Mouse (Mus musculus) midbrain, embryonic 12.5 days (tissue): ENCODE results near the gene Bicc1. TPM values are rescaled to one million over a fixed set of nuclear protein-coding genes. Genes with fewer than 3 reads are reported as not detected.

Experiments
- ATAC-seq: fragments of 200-750 bp; cut with Nextera tagmentation; 2 replicates; pipeline ENCODE4 v1.8.0; 2017; ENCODE audit warnings: low read depth, moderate TSS enrichment, moderate library complexity; ENCODE audit not compliant: low FRiP score
- H3K27ac ChIP-seq: fragments of 300-500 bp; sonication (generic); replicated peaks from 2 replicates; pipeline ENCODE4 v1.5.1; 2016; ENCODE audit warnings: mild to moderate bottlenecking
- H3K27me3 ChIP-seq: fragments of 300-500 bp; sonication (generic); 2 replicates; pipeline ENCODE4 v1.6.1; 2016; ENCODE audit warnings: mild to moderate bottlenecking
- H3K36me3 ChIP-seq: fragments of 300-500 bp; sonication (generic); 2 replicates; pipeline ENCODE4 v1.6.1; 2016
- H3K4me1 ChIP-seq: fragments of 300-500 bp; sonication (generic); 2 replicates; pipeline ENCODE4 v1.6.1; 2016
- H3K4me2 ChIP-seq: fragments of 300-500 bp; sonication (generic); replicated peaks from 2 replicates; pipeline ENCODE4 v1.6.1; 2016; ENCODE audit warnings: mild to moderate bottlenecking, moderate library complexity
- H3K4me3 ChIP-seq: fragments of 300-500 bp; sonication (generic); 2 replicates; pipeline ENCODE4 v1.5.1; 2016; ENCODE audit warnings: mild to moderate bottlenecking
- H3K9ac ChIP-seq: fragments of 300-500 bp; sonication (generic); replicated peaks from 2 replicates; pipeline ENCODE4 v1.6.1; 2016; ENCODE audit warnings: mild to moderate bottlenecking, moderate library complexity
- H3K9me3 ChIP-seq: fragments of 300-500 bp; sonication (generic); 2 replicates; pipeline ENCODE4 v1.6.1; 2016; ENCODE audit warnings: mild to moderate bottlenecking
- WGBS: fragments of 180-500 bp; shearing (Covaris S2); methylation state at CpG from one replicate; pipeline ENCODE4 v1.1.7; 2016; 5-methylcytosine and 5-hydroxymethylcytosine counted together
- polyA plus RNA-seq: library from polyadenylated mRNA; unstranded; fragments of >200 nt; fragmentation: Nextera tagmentation; extraction: Ambion mirVana; gene quantifications from 2 replicates; pipeline ENCODE4 v1.2.1, GENCODE M21; 2016

Gene Bicc1
- polyA plus RNA-seq, 1 experiment from 2014 or later, result 15.2 TPM

- ATAC-seq, result no peak
- Histone ChIP-seq H3K27ac (no peak overlapping the region), H3K4me3 (no peak overlapping the region), H3K36me3 (no peaks in the 10 kb centered on the region), H3K9me3 (no peaks in the 10 kb centered on the region), H3K27me3 (no peaks in the 10 kb centered on the region), H3K4me1 (no peaks in the 10 kb centered on the region), H3K4me2 (no peak overlapping the region), H3K9ac (no peak overlapping the region)
- WGBS, result 78% methylated on average over 4 of the region's 4 CpGs
Observed at GRCm38 (mm10) chr10:71028996-71029395, 130.5 kb downstream of the Bicc1 start.

GRCm38 (mm10) chr10:71028066-71028844 is 131.2 kb downstream of the Bicc1 start:
- no peaks in the 10 kb centered on the region for H3K4me1 ChIP-seq
- no peak overlapping the region for H3K4me3 ChIP-seq
- no peak for ATAC-seq
- H3K4me2 ChIP-seq, result no peak overlapping the region
- WGBS, result 68% methylated on average over 14 of the region's 14 CpGs
- no peaks in the 10 kb centered on the region for H3K9me3 ChIP-seq
- no peaks in the 10 kb centered on the region for H3K27me3 ChIP-seq
- H3K9ac ChIP-seq, result no peak overlapping the region
- no peak overlapping the region for H3K27ac ChIP-seq
- H3K36me3 ChIP-seq, result no peaks in the 10 kb centered on the region

GRCm38 (mm10) chr10:71025131-71025894 is 134.2 kb downstream of the Bicc1 start:
- no peaks in the 10 kb centered on the region for H3K27me3 ChIP-seq
- no peak overlapping the region for H3K27ac ChIP-seq
- H3K4me1 ChIP-seq, result no peaks in the 10 kb centered on the region
- no peaks in the 10 kb centered on the region for H3K9me3 ChIP-seq
- H3K4me2 ChIP-seq, result no peak overlapping the region
- H3K9ac ChIP-seq, result no peak overlapping the region
- WGBS, result 89% methylated on average over 18 of the region's 18 CpGs
- H3K36me3 ChIP-seq, result no peaks in the 10 kb centered on the region
- ATAC-seq, result no peak
- H3K4me3 ChIP-seq, result no peak overlapping the region

- Histone ChIP-seq H3K27ac (no peak overlapping the region), H3K36me3 (no peaks in the 10 kb centered on the region), H3K9me3 (no peaks in the 10 kb centered on the region), H3K4me3 (no peak overlapping the region), H3K4me1 (no peaks in the 10 kb centered on the region), H3K27me3 (no peaks in the 10 kb centered on the region), H3K4me2 (no peak overlapping the region), H3K9ac (no peak overlapping the region)
- WGBS, result 88% methylated on average over 9 of the region's 9 CpGs
- ATAC-seq, result no peak
Observed at GRCm38 (mm10) chr10:71024681-71025080, 134.8 kb downstream of the Bicc1 start.

- no peak for ATAC-seq
- H3K9ac ChIP-seq, result no peak overlapping the region
- 92% methylated on average over 3 of the region's 3 CpGs for WGBS
- no peaks in the 10 kb centered on the region for H3K27me3 ChIP-seq
- H3K4me1 ChIP-seq, result no peaks in the 10 kb centered on the region
- H3K9me3 ChIP-seq, result no peaks in the 10 kb centered on the region
- H3K36me3 ChIP-seq, result no peaks in the 10 kb centered on the region
- no peak overlapping the region for H3K4me2 ChIP-seq
- no peak overlapping the region for H3K4me3 ChIP-seq
- H3K27ac ChIP-seq, result no peak overlapping the region
Observed at GRCm38 (mm10) chr10:71023471-71023870, 136.0 kb downstream of the Bicc1 start.

GRCm38 (mm10) chr10:71020459-71020858 is 139.0 kb downstream of the Bicc1 start:
- Histone ChIP-seq H3K9me3 (no peaks in the 10 kb centered on the region), H3K9ac (no peak overlapping the region), H3K27ac (no peak overlapping the region), H3K4me1 (no peaks in the 10 kb centered on the region), H3K27me3 (no peaks in the 10 kb centered on the region), H3K4me2 (no peak overlapping the region), H3K36me3 (no peaks in the 10 kb centered on the region), H3K4me3 (no peak overlapping the region)
- ATAC-seq, result no peak
- 93% methylated on average over 5 of the region's 5 CpGs for WGBS

GRCm38 (mm10) chr10:71019836-71020235 is 139.7 kb downstream of the Bicc1 start:
- Histone ChIP-seq H3K4me1 (no peaks in the 10 kb centered on the region), H3K4me2 (no peak overlapping the region), H3K36me3 (no peaks in the 10 kb centered on the region), H3K9ac (no peak overlapping the region), H3K9me3 (no peaks in the 10 kb centered on the region), H3K27me3 (no peaks in the 10 kb centered on the region), H3K4me3 (no peak overlapping the region), H3K27ac (no peak overlapping the region)
- WGBS, result 98% methylated on average over 6 of the region's 6 CpGs
- no peak for ATAC-seq

- no peak overlapping the region for H3K27ac ChIP-seq
- no peaks in the 10 kb centered on the region for H3K36me3 ChIP-seq
- no peak overlapping the region for H3K4me2 ChIP-seq
- no peak overlapping the region for H3K4me3 ChIP-seq
- H3K9ac ChIP-seq, result no peak overlapping the region
- no peak for ATAC-seq
- H3K9me3 ChIP-seq, result no peaks in the 10 kb centered on the region
- H3K4me1 ChIP-seq, result no peaks in the 10 kb centered on the region
- WGBS, result 92% methylated on average over 19 of the region's 19 CpGs
- no peaks in the 10 kb centered on the region for H3K27me3 ChIP-seq
Observed at GRCm38 (mm10) chr10:71009771-71010496, 149.6 kb downstream of the Bicc1 start.

- H3K4me2 ChIP-seq, result no peak overlapping the region
- no peak overlapping the region for H3K4me3 ChIP-seq
- H3K36me3 ChIP-seq, result no peaks in the 10 kb centered on the region
- no peaks in the 10 kb centered on the region for H3K4me1 ChIP-seq
- WGBS, result 94% methylated on average over 11 of the region's 11 CpGs
- H3K27me3 ChIP-seq, result no peaks in the 10 kb centered on the region
- H3K27ac ChIP-seq, result no peak overlapping the region
- no peak overlapping the region for H3K9ac ChIP-seq
- no peaks in the 10 kb centered on the region for H3K9me3 ChIP-seq
- no peak for ATAC-seq
Observed at GRCm38 (mm10) chr10:71008721-71009120, 150.8 kb downstream of the Bicc1 start.

GRCm38 (mm10) chr10:71007956-71008355 is 151.5 kb downstream of the Bicc1 start:
- no peak overlapping the region for H3K27ac ChIP-seq
- no peak for ATAC-seq
- H3K4me3 ChIP-seq, result no peak overlapping the region
- no peak overlapping the region for H3K4me2 ChIP-seq
- H3K36me3 ChIP-seq, result no peaks in the 10 kb centered on the region
- 67% methylated on average over 9 of the region's 9 CpGs for WGBS
- H3K4me1 ChIP-seq, result no peaks in the 10 kb centered on the region
- H3K9ac ChIP-seq, result no peak overlapping the region
- no peaks in the 10 kb centered on the region for H3K27me3 ChIP-seq
- no peaks in the 10 kb centered on the region for H3K9me3 ChIP-seq

GRCm38 (mm10) chr10:71007516-71007915 is 152.0 kb downstream of the Bicc1 start:
- H3K27me3 ChIP-seq, result no peaks in the 10 kb centered on the region
- no peak overlapping the region for H3K4me3 ChIP-seq
- H3K27ac ChIP-seq, result no peak overlapping the region
- no peaks in the 10 kb centered on the region for H3K9me3 ChIP-seq
- H3K4me2 ChIP-seq, result no peak overlapping the region
- no peaks in the 10 kb centered on the region for H3K4me1 ChIP-seq
- no peak for ATAC-seq
- WGBS, result 89% methylated on average over 5 of the region's 5 CpGs
- H3K36me3 ChIP-seq, result no peaks in the 10 kb centered on the region
- no peak overlapping the region for H3K9ac ChIP-seq

GRCm38 (mm10) chr10:71007001-71007400 is 152.5 kb downstream of the Bicc1 start:
- Histone ChIP-seq H3K27me3 (no peaks in the 10 kb centered on the region), H3K4me2 (no peak overlapping the region), H3K4me3 (no peak overlapping the region), H3K9me3 (no peaks in the 10 kb centered on the region), H3K36me3 (no peaks in the 10 kb centered on the region), H3K27ac (no peak overlapping the region), H3K9ac (no peak overlapping the region), H3K4me1 (no peaks in the 10 kb centered on the region)
- ATAC-seq, result no peak
- 89% methylated on average over 3 of the region's 3 CpGs for WGBS
